Mouse (Mus musculus): ENCODE data around the gene Plppr3. TPM values are rescaled to one million over a fixed set of nuclear protein-coding genes. Genes with fewer than 3 reads are reported as not detected.

Gene Plppr3
- polyA plus RNA-seq, 1 experiment, result 5.4 TPM

- no peak overlapping the region for H3ac ChIP-seq (ENCODE audit: control insufficient read depth, insufficient read length)
- peaks cover 5% of the 10 kb centered on the region for H3K27me3 ChIP-seq (ENCODE audit: control insufficient read depth, insufficient read depth, insufficient read length)
- no peak overlapping the region for H3K4me3 ChIP-seq
- no peak for TF ChIP-seq POLR2AphosphoS2 (IDR thresholded peaks at IDR 0.05; ENCODE audit: insufficient read length, low read depth)
- H3K36me3 ChIP-seq (ENCODE audit: control insufficient read depth, insufficient read depth), result peaks cover 2% of the 10 kb centered on the region
- H3K4me2 ChIP-seq (ENCODE audit: low read depth), result no peak overlapping the region
- no peaks in the 10 kb centered on the region for H3K79me2 ChIP-seq (ENCODE audit: control insufficient read depth, insufficient read depth)
Measured at GRCm38 (mm10) chr10:79821731-79822130, 52.7 kb downstream of the Plppr3 start.

GRCm38 (mm10) chr10:79820782-79821181, 53.7 kb downstream of the Plppr3 start, which contains the start of gene Misp:
TSS of gene Misp (plus strand) at chr10:79820989.
- Histone ChIP-seq H3K36me3 (ENCODE audit: control insufficient read depth, insufficient read depth) (peaks cover 3% of the 10 kb centered on the region), H3K4me3 (no peak within 1 kb of the TSS), H3K4me2 (ENCODE audit: low read depth) (no peak within 1 kb of the TSS), H3K79me2 (ENCODE audit: control insufficient read depth, insufficient read depth) (no peaks in the 10 kb centered on the region), H3K27me3 (ENCODE audit: control insufficient read depth, insufficient read depth, insufficient read length) (no peaks in the 10 kb centered on the region), H3ac (ENCODE audit: control insufficient read depth, insufficient read length) (no peak within 1 kb of the TSS)
- TF ChIP-seq USF1 (IDR thresholded peaks at IDR 0.05; ENCODE audit: low read depth) (no peak), MAX (IDR thresholded peaks at IDR 0.05; ENCODE audit: low read depth) (no peak), MYOD1 (IDR thresholded peaks at IDR 0.05; ENCODE audit: control insufficient read depth in 1 of 3, insufficient read length in 2 of 3, low read depth in 2 of 3) (no peak), CEBPB (IDR thresholded peaks at IDR 0.05; ENCODE audit: insufficient read depth, poor library complexity, severe bottlenecking) (no peak), REST (IDR thresholded peaks at IDR 0.05; ENCODE audit: insufficient read depth, insufficient read length) (no peak), SRF (IDR thresholded peaks at IDR 0.05; ENCODE audit: control insufficient read depth, insufficient read length, low read depth) (no peak), E2F4 (IDR thresholded peaks at IDR 0.05; ENCODE audit: insufficient read depth) (no peak), POLR2AphosphoS2 (IDR thresholded peaks at IDR 0.05; ENCODE audit: insufficient read length, low read depth) (no peak), TCF12 (IDR thresholded peaks at IDR 0.05; ENCODE audit: insufficient read depth, poor library complexity, severe bottlenecking) (no peak), POLR2A (IDR thresholded peaks at IDR 0.05; ENCODE audit: insufficient read length, low read depth) (no peak), MYOG (IDR thresholded peaks at IDR 0.05; ENCODE audit: control insufficient read depth in 1 of 3, insufficient read depth in 1 of 3, insufficient read length in 2 of 3, low read depth in 2 of 3) (no peak), TCF3 (IDR thresholded peaks at IDR 0.05; ENCODE audit: insufficient read length, low read depth) (no peak)

- H3ac ChIP-seq (ENCODE audit: control insufficient read depth, insufficient read length), result no peak overlapping the region
- no peaks in the 10 kb centered on the region for H3K27me3 ChIP-seq (ENCODE audit: control insufficient read depth, insufficient read depth, insufficient read length)
- H3K79me2 ChIP-seq (ENCODE audit: control insufficient read depth, insufficient read depth), result no peaks in the 10 kb centered on the region
- H3K4me2 ChIP-seq (ENCODE audit: low read depth), result no peak overlapping the region
- peaks cover 6% of the 10 kb centered on the region for H3K36me3 ChIP-seq (ENCODE audit: control insufficient read depth, insufficient read depth)
- no peak overlapping the region for H3K4me3 ChIP-seq
- TF ChIP-seq MYOG (IDR thresholded peaks at IDR 0.05; ENCODE audit: control insufficient read depth in 1 of 3, insufficient read depth in 1 of 3, insufficient read length in 2 of 3, low read depth in 2 of 3) (no peak), POLR2A (IDR thresholded peaks at IDR 0.05; ENCODE audit: insufficient read length, low read depth) (no peak), POLR2AphosphoS2 (IDR thresholded peaks at IDR 0.05; ENCODE audit: insufficient read length, low read depth) (no peak), MAX (IDR thresholded peaks at IDR 0.05; ENCODE audit: low read depth) (no peak), MYOD1 (IDR thresholded peaks at IDR 0.05; ENCODE audit: control insufficient read depth in 1 of 3, insufficient read length in 2 of 3, low read depth in 2 of 3) (no peak), TCF12 (IDR thresholded peaks at IDR 0.05; ENCODE audit: insufficient read depth, poor library complexity, severe bottlenecking) (no peak), REST (IDR thresholded peaks at IDR 0.05; ENCODE audit: insufficient read depth, insufficient read length) (no peak), SRF (IDR thresholded peaks at IDR 0.05; ENCODE audit: control insufficient read depth, insufficient read length, low read depth) (no peak), CEBPB (IDR thresholded peaks at IDR 0.05; ENCODE audit: insufficient read depth, poor library complexity, severe bottlenecking) (no peak), E2F4 (IDR thresholded peaks at IDR 0.05; ENCODE audit: insufficient read depth) (no peak), USF1 (IDR thresholded peaks at IDR 0.05; ENCODE audit: low read depth) (no peak)
Measured at GRCm38 (mm10) chr10:79820277-79820676, 54.2 kb downstream of the Plppr3 start.

- no peaks in the 10 kb centered on the region for H3K79me2 ChIP-seq (ENCODE audit: control insufficient read depth, insufficient read depth)
- TF ChIP-seq MYOG (IDR thresholded peaks at IDR 0.05; ENCODE audit: control insufficient read depth in 1 of 3, insufficient read depth in 1 of 3, insufficient read length in 2 of 3, low read depth in 2 of 3) (no peak), E2F4 (IDR thresholded peaks at IDR 0.05; ENCODE audit: insufficient read depth) (no peak), TCF12 (IDR thresholded peaks at IDR 0.05; ENCODE audit: insufficient read depth, poor library complexity, severe bottlenecking) (no peak), TCF3 (IDR thresholded peaks at IDR 0.05; ENCODE audit: insufficient read length, low read depth) (no peak), REST (IDR thresholded peaks at IDR 0.05; ENCODE audit: insufficient read depth, insufficient read length) (no peak), USF1 (IDR thresholded peaks at IDR 0.05; ENCODE audit: low read depth) (no peak), SRF (IDR thresholded peaks at IDR 0.05; ENCODE audit: control insufficient read depth, insufficient read length, low read depth) (no peak), POLR2AphosphoS2 (IDR thresholded peaks at IDR 0.05; ENCODE audit: insufficient read length, low read depth) (no peak), POLR2A (IDR thresholded peaks at IDR 0.05; ENCODE audit: insufficient read length, low read depth) (no peak)
- H3K36me3 ChIP-seq (ENCODE audit: control insufficient read depth, insufficient read depth), result peaks cover 6% of the 10 kb centered on the region
- H3K4me3 ChIP-seq, result no peak overlapping the region
- no peak overlapping the region for H3ac ChIP-seq (ENCODE audit: control insufficient read depth, insufficient read length)
- no peaks in the 10 kb centered on the region for H3K27me3 ChIP-seq (ENCODE audit: control insufficient read depth, insufficient read depth, insufficient read length)
- H3K4me2 ChIP-seq (ENCODE audit: low read depth), result no peak overlapping the region
Measured at GRCm38 (mm10) chr10:79819606-79820005, 54.8 kb downstream of the Plppr3 start.

DNA sequence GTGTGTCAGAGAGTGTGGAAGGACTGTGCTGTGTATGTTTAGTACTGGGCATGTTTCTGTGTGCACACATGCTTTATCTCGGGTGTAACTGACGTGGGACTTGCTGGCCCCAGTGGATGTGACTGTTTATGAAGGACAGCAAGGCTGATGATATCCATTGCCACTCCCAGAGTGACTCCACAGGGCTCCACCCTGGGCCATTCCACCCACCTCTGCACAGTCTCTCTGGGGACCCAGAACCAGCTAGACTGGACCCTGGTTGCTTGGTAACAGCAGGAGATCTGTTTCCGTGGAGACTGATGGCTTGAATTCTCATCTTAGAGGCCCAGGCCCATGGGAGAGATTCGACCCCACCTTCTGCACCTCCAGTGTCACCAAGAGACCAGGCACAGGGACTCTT, 56.2 kb downstream of the Plppr3 start:
- no peak overlapping the region for H3K4me2 ChIP-seq (ENCODE audit: low read depth)
- H3K79me2 ChIP-seq (ENCODE audit: control insufficient read depth, insufficient read depth), result no peaks in the 10 kb centered on the region
- H3K4me3 ChIP-seq, result no peak overlapping the region
- peaks cover 6% of the 10 kb centered on the region for H3K36me3 ChIP-seq (ENCODE audit: control insufficient read depth, insufficient read depth)
- TF ChIP-seq MYOG (IDR thresholded peaks at IDR 0.05; ENCODE audit: control insufficient read depth in 1 of 3, insufficient read depth in 1 of 3, insufficient read length in 2 of 3, low read depth in 2 of 3) (no peak), REST (IDR thresholded peaks at IDR 0.05; ENCODE audit: insufficient read depth, insufficient read length) (no peak), POLR2A (IDR thresholded peaks at IDR 0.05; ENCODE audit: insufficient read length, low read depth) (no peak)
- no peaks in the 10 kb centered on the region for H3K27me3 ChIP-seq (ENCODE audit: control insufficient read depth, insufficient read depth, insufficient read length)
- H3ac ChIP-seq (ENCODE audit: control insufficient read depth, insufficient read length), result no peak overlapping the region

All from myocyte (in vitro differentiated cells).